In genomic region chr14:118936952-118937351, GRCm38 (mm10) we compare ENCODE assay signal across 8 mouse cellular contexts. TPM values are rescaled to one million over a fixed set of nuclear protein-coding genes. Genes with fewer than 3 reads are reported as not detected.
A peak's percentile ranks its signal among the peaks of the same experiment; 100 is the strongest.
DNase-seq lines count a peak whose midpoint lies in the region; ATAC-seq and TF ChIP-seq lines count a peak whose summit lies in the region.

No protein-coding gene starts in this region.

- H3K4me2 ChIP-seq in lung, embryonic 16.5 days (ENCODE audit: low read depth, low read length) = peak overlapping the region; percentile 62
- peak overlapping the region; percentile 72 for H3K4me2 ChIP-seq in limb, embryonic 13.5 days (replicated peaks)

- DNase-seq in lung, adult 18-20 months = no peak
- DNase-seq in left cerebral cortex, postnatal 14 days (ENCODE audit: low spot score in 2 of 2) = no peak
- no peak for DNase-seq in cerebellum, postnatal 10 days
- DNase-seq in frontal cortex, postnatal 36 days (ENCODE audit: low spot score in 2 of 2) = no peak

- H3K36me3 ChIP-seq in lung, embryonic 16.5 days (ENCODE audit: control insufficient read depth, insufficient read depth, low read length) = no peaks in the 10 kb centered on the region
- no peaks in the 10 kb centered on the region for H3K36me3 ChIP-seq in limb, embryonic 13.5 days
- no peaks in the 10 kb centered on the region for H3K36me3 ChIP-seq in small intestine, adult 2 months (ENCODE audit: control insufficient read depth, insufficient read depth, low read length)

- peaks cover 24% of the 10 kb centered on the region for H3K4me1 ChIP-seq in lung, embryonic 16.5 days (replicated peaks; ENCODE audit: control insufficient read depth, insufficient read depth, low read length)
- peaks cover 28% of the 10 kb centered on the region for H3K4me1 ChIP-seq in limb, embryonic 13.5 days
- peaks cover 11% of the 10 kb centered on the region for H3K4me1 ChIP-seq in small intestine, adult 2 months (ENCODE audit: control insufficient read depth, insufficient read depth, insufficient read length, low read length)

- H3K27ac ChIP-seq in lung, embryonic 16.5 days (ENCODE audit: low read length) = peak overlapping the region; percentile 78
- H3K27ac ChIP-seq in limb, embryonic 13.5 days = peak overlapping the region; percentile 85; the same call in 1 of the 2 replicates
- peak overlapping the region; percentile 68 for H3K27ac ChIP-seq in small intestine, adult 2 months (ENCODE audit: insufficient read depth, low read depth, low read length)

- H3K27me3 ChIP-seq in lung, embryonic 16.5 days (ENCODE audit: control insufficient read depth, insufficient read depth, low read depth, low read length) = no peaks in the 10 kb centered on the region
- H3K27me3 ChIP-seq in limb, embryonic 13.5 days = no peaks in the 10 kb centered on the region
- no peaks in the 10 kb centered on the region for H3K27me3 ChIP-seq in small intestine, adult 2 months (ENCODE audit: control insufficient read depth, insufficient read depth, low read length)

- intact Hi-C loops in left cerebral cortex, postnatal 14 days (cut with DNase I) = no loop called here

- H3K4me3 ChIP-seq in lung, embryonic 16.5 days (ENCODE audit: low read length) = peak overlapping the region; percentile 47
- peak overlapping the region; percentile 99 for H3K4me3 ChIP-seq in limb, embryonic 13.5 days
- peak overlapping the region; percentile 76 for H3K4me3 ChIP-seq in small intestine, adult 2 months (ENCODE audit: low read depth, low read length)

- ATAC-seq in lung, embryonic 16.5 days (ENCODE audit: low read depth) = 0 out of 2 replicates have a peak, but pooled peaks have one; percentile 2
- ATAC-seq in erythroid progenitor cell, adult 5-6 weeks (replicated peaks; ENCODE audit: low FRiP score, poor library complexity, severe bottlenecking) = 0 out of 2 replicates have a peak, but pooled peaks have one; percentile 3
- no peak for ATAC-seq in limb, embryonic 13.5 days (ENCODE audit: low FRiP score, low read depth)

- H3K9ac ChIP-seq in lung, embryonic 16.5 days (ENCODE audit: low read length) = peak overlapping the region; percentile 62
- peak overlapping the region; percentile 70 for H3K9ac ChIP-seq in limb, embryonic 13.5 days

- TF ChIP-seq CTCF in small intestine, adult 2 months (IDR thresholded peaks at IDR 0.05; ENCODE audit: extremely low read depth, insufficient read length, insufficient replicate concordance, low read depth, low read length) = no peak

- no peaks in the 10 kb centered on the region for H3K9me3 ChIP-seq in lung, embryonic 16.5 days (ENCODE audit: control insufficient read depth, low read length)
- no peaks in the 10 kb centered on the region for H3K9me3 ChIP-seq in limb, embryonic 13.5 days

- no peak for TF ChIP-seq POLR2A in small intestine, adult 2 months (IDR thresholded peaks at IDR 0.05; ENCODE audit: low read depth, low read length)

- WGBS in lung, embryonic 16.5 days = 42% methylated on average over 4 of the region's 4 CpGs
- WGBS in limb, embryonic 13.5 days = 32% methylated on average over 4 of the region's 4 CpGs
- WGBS in small intestine, adult 2 months = 37% methylated on average over 4 of the region's 4 CpGs

RNA-seq across cellular contexts. Expression of gene Dnajc3, which starts 0.8 kb away (rescaled TPM):
- 60.9 and 62.0 TPM in 2 replicates for polyA plus RNA-seq in lung, embryonic 16.5 days (2015; fragmentation: Nextera tagmentation; extraction: Ambion mirVana)
- 20.5 and 32.7 TPM in 2 replicates for total RNA-seq in erythroid progenitor cell, adult 5-6 weeks (2015; ENCODE audit: low replicate concordance)
- total RNA-seq in erythroid progenitor cell, adult 5-6 weeks (2017; ENCODE audit: low replicate concordance) = 27.8 and 51.5 TPM in 2 replicates
- 28.4 and 32.9 TPM in 2 replicates for polyA plus RNA-seq in limb, embryonic 13.5 days (2015; fragmentation: Nextera tagmentation; extraction: Ambion mirVana)
- polyA plus RNA-seq in small intestine, adult 2 months (2012; rRNA removed) = 6.5 and 9.8 TPM in 2 replicates
- total RNA-seq in left cerebral cortex, postnatal 14 days (2021) = 10 to 100 TPM; 31.9 to 35.4 TPM

RNA-seq across cellular contexts. Expression of gene Dzip1, which starts 11.7 kb away (rescaled TPM):
- polyA plus RNA-seq in lung, embryonic 16.5 days (2015; fragmentation: Nextera tagmentation; extraction: Ambion mirVana) = 13.1 and 13.4 TPM in 2 replicates
- total RNA-seq in erythroid progenitor cell, adult 5-6 weeks (2015; ENCODE audit: low replicate concordance) = 1.8 TPM in 1 of 2 replicates, not detected in the other
- 0.61 TPM in 1 of 2 replicates, not detected in the other for total RNA-seq in erythroid progenitor cell, adult 5-6 weeks (2017; ENCODE audit: low replicate concordance)
- 31.5 and 31.9 TPM in 2 replicates for polyA plus RNA-seq in limb, embryonic 13.5 days (2015; fragmentation: Nextera tagmentation; extraction: Ambion mirVana)
- 2.0 and 2.3 TPM in 2 replicates for polyA plus RNA-seq in small intestine, adult 2 months (2012; rRNA removed)
- 100 to 1,000 TPM in 1 of 2 experiments, 10 to 100 TPM in 1; 98.8 to 100 TPM for total RNA-seq in left cerebral cortex, postnatal 14 days (2021)

Comparison
In these comparisons a context has a peak if more than half of its experiments do, and no peak if none do; other contexts are left out.
1. H3K4me3 ChIP-seq: peak in every context shown above with its lines; median percentile 99 in limb, embryonic 13.5 days; 76 in small intestine, adult 2 months; 47 in lung, embryonic 16.5 days.